Mouse (Mus musculus): Measurements from ENCODE around the gene Smyd1.
"Not testable (repeated sequence)": the region's sequence is repeated elsewhere in the genome, so short reads cannot be mapped to it uniquely, and the experiment has no call there.

Gene Smyd1

GRCm38 (mm10) chr6:71324816-71325215, 2.8 kb upstream of the Smyd1 start:
- DNase-seq (ENCODE audit: low spot score), result no peak

- no peak for DNase-seq (ENCODE audit: low spot score)
Observed at GRCm38 (mm10) chr6:71322491-71322921, 473 bp upstream of the Smyd1 start, which contains the start of gene Cd8b1. Gene Cd8b1 (plus strand): TSS chr6:71322788.

- no peak for DNase-seq (ENCODE audit: low spot score)
Observed at GRCm38 (mm10) chr6:71307486-71307885, 14.5 kb downstream of the Smyd1 start.

GRCm38 (mm10) chr6:71302097-71302731, 19.8 kb downstream of the Smyd1 start:
- DNase-seq (ENCODE audit: low spot score), result no peak

DNA sequence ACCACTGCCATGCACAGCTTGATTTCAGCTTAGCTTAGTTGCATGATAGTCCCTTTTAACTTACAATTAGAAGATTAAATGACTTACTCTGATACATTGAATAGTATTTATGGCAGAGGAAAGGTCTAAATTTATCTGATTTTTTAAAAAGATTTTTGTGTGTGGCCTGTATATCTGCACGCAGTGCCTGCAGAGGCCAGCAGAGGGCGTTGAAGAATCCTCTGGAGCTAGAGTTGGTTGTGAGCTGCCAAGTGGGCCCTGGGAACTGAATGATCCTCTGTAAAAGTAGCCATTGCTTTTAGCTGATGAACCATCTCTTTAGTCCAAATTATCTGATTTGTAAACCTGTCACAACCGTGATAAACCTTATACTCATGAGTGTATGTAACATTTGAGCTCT, 23.3 kb downstream of the Smyd1 start:
- no peak for DNase-seq (ENCODE audit: low spot score)

GRCm38 (mm10) chr6:71298051-71298450, 24.0 kb downstream of the Smyd1 start:
- no peak for DNase-seq (ENCODE audit: low spot score)

DNA sequence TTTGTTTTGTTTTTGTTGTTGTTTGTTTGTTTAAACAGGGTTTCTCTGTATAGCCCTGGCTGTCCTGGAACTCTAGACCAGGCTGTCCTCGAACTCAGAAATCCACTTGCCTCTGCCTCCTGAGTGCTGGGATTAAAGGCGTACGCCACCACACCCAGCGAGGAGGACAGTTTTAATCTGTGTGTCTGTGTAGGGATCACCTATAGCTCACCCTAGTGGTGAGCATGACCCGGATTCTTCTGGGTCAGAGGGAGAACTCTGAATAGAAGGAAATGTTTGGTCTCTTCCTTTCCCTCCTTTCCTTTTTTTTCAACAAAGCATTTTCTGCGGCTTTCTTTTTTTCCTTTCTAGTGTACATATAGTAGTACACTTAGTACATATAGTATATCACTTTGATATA, 26.7 kb downstream of the Smyd1 start:
- no peak for DNase-seq (ENCODE audit: low spot score)

DNA sequence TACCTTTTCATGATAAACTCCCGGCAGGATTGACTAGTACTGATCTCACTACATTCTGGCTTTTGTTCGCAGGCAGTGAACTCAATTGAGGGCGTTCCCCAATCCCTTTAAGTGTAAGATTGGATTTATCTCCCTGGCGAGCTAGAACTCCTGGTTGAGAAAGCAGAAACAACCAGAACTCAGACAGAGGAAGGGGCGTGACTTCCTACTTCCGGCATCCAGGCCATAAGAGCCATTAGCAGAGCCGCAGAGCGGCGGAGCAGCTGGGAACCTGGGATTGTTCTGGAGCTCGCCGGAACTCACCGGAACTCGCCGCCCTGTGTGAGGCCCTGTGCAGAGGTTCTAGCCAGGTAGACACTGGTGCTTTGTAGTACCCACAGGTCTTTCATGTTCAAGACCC, 28.5 kb downstream of the Smyd1 start:
- DNase-seq (ENCODE audit: low spot score), result no peak

DNA sequence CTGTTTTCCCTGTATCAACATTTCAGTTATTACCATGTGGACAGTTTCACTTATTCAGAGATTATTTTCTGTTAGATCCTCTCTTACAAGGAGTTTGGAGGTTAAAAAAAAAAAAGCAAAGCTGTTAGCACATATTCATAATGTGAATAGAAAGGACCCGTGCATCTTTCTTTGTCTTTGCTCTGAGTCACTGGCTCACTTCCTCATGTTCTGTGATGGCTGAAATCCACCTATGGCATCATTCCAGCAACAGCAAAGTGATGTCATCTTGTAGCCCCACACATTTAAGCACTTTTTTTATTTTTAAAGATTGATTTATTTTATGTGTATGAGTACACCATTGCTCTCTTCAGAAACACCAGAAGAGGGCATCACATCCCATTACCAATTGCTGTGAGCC, 42.6 kb downstream of the Smyd1 start:
- DNase-seq (ENCODE audit: low spot score), result no peak

DNA sequence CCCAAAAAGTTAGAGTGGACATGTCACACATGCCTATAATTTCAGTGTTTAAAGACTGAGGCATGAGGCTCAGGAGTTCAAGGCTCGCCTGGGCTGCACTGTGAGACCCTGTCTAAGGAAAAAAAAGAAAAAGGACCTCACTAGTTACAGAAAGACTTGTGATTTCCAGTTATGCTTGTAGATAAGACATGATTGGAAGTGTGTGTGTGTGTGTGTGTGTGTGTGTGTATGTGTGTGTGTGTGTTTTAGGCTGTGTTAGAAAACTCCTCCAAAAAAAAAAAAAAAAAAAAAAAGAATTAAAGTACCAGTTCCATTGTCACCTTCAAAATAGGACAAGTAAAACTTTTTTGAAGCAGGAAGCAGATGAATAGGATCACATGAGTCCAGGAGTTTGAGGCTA, 47.4 kb downstream of the Smyd1 start:
- no peak for DNase-seq (ENCODE audit: low spot score)

DNA sequence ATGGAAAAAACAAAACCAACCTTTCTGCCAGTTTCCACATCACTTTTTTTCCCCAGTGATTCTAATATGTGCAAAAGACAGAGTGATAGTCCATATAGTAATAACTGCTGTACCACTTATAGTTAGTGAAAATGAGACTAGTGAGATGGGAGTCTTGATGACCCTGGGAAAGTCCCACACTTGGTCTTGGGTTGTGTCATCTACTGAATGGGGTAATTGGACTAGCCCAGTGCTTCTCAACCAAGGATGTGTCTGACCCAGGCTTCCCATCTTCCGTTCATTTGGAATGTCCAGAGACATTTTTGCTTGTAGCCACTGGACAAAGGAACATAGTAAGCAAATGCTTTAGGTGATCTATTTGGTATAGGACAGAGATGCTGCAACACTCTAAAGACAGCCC, 48.3 kb downstream of the Smyd1 start:
- DNase-seq (ENCODE audit: low spot score), result no peak

- DNase-seq (ENCODE audit: low spot score), result no peak
Observed at GRCm38 (mm10) chr6:71272316-71272741, 49.7 kb downstream of the Smyd1 start.

DNA sequence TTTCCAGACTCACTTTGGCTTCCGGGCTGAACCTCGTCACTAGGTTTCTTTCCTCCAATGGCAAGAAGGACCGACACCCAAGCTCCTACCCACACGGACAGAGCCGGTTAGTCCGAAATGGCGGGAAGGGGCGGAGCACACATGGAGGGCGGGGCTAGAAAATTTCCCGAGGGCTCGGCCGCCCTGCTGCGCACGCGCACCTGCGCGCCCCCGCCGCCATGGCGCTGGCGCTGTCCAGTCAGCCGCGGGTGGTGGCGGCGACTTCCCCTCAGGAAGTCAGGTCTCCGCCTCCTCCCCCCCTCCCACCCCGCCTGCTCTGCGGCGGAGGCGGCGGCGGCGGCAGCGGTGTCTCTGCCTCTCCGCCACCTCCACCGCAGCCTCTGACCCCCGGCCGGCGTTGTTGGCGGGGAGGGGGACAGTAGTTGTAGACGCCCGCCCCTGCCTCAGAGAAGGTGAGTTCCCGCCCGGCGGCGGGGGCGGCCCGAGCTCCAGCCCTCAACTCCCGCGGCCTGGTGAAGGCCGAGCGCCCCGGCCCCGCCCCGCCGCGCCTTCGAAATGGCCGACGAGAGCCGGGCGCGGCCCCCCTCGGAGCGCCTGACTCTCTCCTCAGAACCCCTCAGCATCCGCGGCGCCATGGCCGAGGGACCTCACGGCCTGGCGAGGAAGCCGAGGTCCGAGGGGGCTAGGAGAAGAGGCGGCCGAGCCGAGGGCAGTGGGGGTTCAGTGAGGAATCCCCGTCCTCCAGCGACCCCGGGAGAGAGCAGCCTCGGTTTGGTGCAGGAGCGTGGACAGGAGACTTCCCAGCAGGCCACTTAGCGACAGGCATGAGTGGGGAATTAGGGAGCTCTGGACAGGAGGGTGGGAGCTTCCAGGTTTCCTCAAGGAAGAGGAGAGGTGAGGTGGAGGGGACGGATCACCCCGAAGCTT, 50.4 kb downstream of the Smyd1 start, which contains the start of gene Krcc1:
Gene Krcc1, plus strand, starts transcription at position 289 of the 927 bp plus-strand sequence.
- peak; percentile 97 for DNase-seq (ENCODE audit: low spot score)

DNA sequence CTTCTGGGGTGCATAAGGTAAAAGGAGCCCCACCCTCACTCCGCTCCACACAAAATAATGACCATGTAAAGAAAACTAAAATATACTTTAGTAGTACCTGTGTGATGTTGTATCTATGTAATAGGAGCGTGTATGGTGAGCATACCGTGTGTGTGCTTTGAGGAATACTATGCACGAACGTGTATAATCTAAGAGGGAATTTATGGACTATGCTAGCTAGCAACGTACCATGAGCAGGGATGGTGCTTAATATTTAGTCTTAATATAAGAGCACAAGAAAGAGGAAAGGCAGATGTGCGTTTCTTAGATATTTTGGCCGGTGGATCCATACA, 51.0 kb downstream of the Smyd1 start:
- no peak for DNase-seq (ENCODE audit: low spot score)

DNA sequence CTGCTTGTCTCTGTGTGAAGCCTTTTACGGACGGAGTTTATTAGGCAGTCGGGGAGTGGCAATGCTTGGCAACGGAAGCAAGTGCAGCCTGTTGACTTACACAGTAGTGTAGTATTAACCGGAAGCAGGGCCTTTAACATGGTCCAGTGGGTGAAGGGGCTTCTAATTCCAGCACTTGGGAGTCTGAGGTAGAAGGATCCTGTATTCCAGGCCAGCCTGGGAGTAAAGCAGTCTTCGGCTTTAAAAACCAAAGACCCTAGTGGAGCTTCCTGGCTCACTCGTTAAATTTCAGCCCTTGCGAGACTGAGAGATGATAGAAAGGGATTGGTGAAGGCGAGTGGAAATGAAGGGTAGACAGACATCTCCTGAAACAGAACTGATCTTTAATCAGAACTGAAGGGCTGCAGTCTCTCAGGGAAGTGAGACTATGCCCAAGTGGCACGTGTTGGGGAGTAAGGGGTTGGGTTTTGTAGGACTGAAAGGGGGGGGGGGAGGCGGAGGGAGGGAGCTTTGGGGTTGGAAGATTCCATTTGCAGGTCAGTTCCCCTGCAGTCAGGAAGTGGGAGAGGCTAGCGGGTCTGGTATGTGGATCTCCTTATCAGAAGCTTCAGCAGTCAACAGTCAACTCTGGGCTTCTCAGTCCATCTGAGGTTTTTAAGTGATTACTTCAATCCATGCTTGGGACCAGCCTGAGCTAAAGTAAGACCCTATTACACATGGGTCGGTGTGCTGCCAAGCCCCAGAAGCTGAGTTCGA, 51.6 kb downstream of the Smyd1 start:
- DNase-seq (ENCODE audit: low spot score), result peak; percentile 53

- not testable (repeated sequence) for DNase-seq (ENCODE audit: low spot score)
Observed at GRCm38 (mm10) chr6:71269686-71270050, 52.4 kb downstream of the Smyd1 start.

GRCm38 (mm10) chr6:71268929-71269685, 52.9 kb downstream of the Smyd1 start:
- DNase-seq (ENCODE audit: low spot score), result no peak

GRCm38 (mm10) chr6:71267603-71268002, 54.4 kb downstream of the Smyd1 start:
- DNase-seq (ENCODE audit: low spot score), result not testable (repeated sequence)

DNA sequence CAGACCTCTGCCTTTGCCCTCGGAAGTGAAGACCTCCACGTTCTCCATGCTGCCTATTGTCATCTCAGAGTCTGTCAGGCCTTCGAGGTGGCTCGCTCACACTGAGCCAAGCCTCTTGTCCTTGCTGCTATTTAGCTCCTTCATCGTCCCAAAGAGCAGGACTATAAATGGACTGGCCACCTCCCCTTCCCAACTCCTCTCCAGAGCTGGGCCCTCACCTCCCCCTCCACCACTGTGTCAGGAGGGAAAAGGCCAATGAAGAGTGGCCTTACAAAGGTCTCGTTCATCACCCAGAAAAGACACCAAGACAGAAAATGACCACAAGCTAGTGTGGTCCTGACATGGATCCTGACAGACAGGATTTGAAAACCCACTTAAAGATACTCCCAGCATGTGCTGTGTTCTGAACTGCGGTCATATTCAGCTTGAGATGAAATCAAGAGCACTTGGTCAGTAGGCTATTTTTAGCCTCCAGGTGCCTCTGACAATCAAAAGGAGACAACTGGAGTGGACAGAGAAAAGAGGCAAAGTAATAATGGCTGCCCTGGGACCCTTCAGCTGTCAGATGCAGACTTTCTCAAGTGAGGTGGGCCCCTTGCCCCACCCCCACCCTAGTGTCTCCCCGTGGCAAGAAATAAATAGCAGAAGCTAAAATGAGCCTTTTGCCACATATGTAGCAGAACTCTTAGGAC, 59.7 kb downstream of the Smyd1 start:
- no peak for DNase-seq (ENCODE audit: low spot score)

GRCm38 (mm10) chr6:71261060-71261459, 61.0 kb downstream of the Smyd1 start:
- no peak for DNase-seq (ENCODE audit: low spot score)

DNA sequence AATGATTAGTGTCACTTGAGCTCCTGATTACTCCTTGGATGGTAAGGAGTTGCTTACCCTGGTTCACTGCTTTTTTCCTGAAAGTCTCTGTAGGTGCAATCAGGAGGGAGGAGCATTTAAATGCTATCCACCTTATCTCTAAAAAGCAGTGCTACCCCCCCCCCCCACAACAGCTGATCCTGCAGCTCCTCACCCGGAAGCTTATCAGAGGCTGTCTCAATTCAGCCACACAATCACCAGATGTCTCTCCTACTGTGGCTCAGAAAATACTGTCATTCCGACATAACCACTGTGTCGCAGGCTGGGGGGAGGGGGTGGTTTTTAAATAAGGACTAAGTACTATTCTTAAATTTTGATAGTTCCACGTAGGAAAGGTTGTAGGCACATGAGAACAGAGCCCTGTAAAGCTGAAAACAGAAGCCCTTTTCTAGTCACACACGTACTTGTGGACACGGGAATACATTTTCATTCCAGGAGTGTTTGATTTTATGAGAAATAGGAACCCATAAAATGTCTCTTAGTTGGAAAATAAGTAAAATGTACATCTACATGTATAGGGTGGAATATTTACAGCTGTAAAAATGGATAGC, 61.9 kb downstream of the Smyd1 start:
- no peak for DNase-seq (ENCODE audit: low spot score)
